Mouse (Mus musculus): Measurements from ENCODE around the gene Palm. TPM values are rescaled to one million over a fixed set of nuclear protein-coding genes. Genes with fewer than 3 reads are reported as not detected.

The Palm gene
- total RNA-seq, 2 experiments from 2014 or later = 44.3 to 45.7 TPM

DNA sequence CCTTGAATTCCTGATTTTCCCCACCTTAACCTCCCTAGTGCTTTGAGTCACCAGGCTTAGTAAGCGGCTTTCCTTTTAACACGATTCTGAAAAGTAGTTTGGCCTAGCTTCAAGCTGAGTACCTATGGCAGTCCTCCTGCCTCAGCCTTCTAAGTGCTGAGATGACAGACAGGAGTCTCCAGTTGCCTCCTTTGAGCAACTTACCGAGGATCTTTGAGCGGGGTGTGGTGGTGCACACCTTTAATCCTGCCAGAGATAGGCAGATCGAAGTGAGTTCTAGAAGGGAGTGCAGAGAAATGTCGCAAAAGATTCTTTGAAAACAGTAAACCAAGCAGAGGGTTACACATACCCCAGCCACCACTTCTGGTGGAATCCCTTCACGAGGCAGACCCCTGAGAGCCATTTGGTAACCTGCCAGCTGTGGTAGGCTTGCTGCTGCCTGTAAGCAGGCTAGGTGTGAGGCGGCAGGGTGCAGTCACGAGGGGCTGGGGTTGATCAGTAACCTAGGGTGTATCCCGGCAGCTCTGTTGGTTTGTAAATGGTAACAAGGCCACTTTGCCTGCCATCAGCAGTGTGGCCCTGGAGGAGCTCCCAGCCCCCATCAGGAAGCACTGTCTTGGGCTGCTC is 62.3 kb downstream of the Palm start:
- peak; percentile 43 to 49 for DNase-seq

DNA sequence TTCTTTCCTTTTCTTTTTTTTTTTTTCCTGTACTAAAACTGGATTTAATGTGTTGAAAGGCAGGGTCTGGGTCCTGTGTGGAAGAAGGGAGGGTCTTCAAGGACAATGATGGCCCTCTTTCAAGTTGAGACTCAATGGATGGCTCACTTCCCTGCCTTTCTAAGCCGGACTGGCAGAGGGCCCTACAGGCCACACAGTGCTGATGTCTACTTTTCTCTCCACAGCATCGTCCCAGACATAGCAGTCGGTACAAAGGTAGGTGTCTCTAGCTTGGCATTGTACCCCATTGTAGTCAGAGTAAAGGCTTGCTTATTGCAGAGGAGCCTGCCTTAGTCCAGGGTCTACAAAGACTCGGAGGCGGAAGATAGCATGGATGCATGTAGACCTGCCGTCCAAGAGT is 62.9 kb downstream of the Palm start:
- DNase-seq = peak in 1 of 2 experiments; percentile 20

DNA sequence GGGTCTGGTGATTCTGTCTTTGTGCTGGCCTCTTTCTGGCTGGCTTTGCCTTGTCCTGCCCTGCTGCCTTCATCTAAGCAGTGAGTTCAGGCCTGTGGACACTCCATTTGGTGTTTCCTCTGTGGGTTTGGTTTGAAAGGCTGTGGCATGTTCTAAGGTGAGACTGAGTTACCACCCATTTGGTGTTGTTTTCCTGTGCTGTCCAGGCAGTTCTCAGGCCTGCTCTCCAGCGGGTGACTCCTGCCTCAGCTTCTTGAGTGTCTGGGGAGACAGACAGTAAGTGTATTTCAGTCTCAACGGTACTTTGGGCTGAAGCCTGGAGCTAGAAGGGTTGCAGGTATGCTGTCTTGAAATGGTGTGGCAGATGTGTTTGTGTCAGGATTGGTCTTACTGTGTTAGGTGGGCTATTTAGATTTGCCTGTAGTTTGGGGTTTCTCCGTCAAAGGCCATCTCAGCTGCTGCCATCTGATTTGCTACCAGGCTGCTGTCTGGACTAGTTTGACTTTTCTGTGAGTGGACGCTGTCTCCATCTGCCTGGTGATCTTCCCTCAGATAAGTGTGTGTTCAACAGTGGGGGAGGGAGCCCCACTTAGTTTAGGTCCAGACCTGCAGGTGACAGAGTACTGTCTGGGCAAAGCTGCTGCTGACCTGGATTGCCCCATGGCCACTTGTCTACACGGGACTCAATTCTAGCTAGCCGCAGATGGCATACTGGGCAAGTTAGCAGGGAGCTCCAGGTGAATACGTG is 63.5 kb downstream of the Palm start:
- no peak for DNase-seq

DNA sequence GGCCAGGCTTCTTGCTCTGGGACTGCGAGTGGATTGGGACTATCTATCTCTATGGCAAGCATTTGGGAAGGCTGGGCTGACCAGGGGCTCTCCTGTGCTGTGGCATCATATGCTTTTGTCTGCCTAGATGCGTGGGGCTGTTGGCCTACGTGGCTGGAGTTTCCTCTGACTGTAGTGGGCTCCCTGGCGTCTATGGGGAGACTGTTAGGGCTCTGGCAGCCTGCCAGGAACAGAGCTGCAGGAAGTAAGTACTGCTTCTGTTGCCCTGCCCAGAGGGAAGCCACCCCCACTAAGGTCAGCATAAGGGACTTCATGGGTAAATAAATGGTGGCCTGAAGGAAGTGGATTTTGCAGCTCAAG is 64.1 kb downstream of the Palm start:
- peak; percentile 73 to 86 for DNase-seq

DNA sequence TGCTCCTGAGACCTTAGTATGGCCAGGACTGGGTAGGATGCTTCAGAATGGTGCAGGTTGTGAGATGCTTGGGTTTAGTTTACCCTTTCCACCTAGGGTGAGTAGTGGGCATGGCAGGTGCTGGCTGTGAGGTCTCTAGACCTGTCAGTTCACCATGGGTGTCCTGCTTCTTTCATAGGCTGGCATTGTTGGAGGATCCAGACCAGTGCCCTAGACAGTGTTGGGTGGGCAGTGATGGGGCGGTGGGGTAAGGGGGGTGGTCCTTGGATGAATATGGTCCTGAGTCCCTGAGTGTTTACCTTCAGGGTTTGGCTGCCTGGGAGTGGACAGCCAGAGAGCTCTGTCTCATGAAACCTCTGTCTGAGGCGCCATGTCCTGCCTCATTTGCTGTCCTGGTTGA is 64.5 kb downstream of the Palm start:
- DNase-seq = no peak

DNA sequence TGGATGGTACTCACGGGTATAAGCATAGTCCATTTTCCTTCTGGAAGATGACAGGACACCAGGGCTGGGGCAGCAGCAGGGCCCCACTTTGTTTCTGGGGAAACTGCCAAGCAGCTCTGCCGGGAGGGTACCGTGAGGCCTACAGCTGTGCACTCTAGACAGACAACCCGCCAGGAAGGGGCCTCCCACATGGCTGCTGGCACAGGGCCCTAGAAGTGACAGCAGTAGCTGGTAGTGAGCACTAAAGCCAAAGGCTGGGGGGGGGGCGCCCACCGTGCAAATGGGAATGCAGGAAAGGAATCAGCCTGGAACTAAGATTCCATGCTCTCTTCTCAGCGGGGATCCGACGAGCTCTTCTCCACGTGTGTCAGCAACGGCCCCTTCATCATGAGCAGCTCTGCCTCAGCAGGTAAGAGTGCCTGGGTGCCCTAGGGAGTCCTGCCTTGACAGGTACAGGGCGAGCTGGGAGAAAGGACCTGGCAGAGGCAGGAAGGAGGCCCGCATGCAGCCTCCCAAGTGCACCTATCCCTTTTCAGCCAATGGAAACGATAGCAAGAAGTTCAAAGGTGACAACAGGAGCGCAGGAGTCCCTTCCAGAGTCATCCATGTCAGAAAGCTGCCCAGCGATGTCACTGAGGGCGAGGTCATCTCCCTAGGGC is 65.2 kb downstream of the Palm start:
- DNase-seq = peak; percentile 77 to 81

DNA sequence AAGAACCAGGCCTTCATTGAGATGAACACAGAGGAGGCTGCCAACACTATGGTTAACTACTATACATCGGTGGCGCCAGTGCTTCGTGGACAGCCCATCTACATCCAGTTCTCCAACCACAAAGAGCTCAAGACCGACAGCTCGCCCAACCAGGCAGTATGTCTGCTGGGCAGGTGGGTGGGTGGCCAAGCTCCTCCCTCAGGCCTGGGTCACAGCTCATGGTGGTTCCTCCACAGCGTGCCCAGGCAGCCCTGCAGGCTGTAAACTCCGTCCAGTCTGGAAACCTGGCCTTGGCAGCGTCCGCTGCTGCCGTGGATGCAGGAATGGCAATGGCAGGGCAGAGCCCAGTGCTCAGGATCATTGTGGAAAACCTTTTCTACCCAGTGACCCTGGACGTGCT is 65.7 kb downstream of the Palm start:
- no peak for DNase-seq

DNA sequence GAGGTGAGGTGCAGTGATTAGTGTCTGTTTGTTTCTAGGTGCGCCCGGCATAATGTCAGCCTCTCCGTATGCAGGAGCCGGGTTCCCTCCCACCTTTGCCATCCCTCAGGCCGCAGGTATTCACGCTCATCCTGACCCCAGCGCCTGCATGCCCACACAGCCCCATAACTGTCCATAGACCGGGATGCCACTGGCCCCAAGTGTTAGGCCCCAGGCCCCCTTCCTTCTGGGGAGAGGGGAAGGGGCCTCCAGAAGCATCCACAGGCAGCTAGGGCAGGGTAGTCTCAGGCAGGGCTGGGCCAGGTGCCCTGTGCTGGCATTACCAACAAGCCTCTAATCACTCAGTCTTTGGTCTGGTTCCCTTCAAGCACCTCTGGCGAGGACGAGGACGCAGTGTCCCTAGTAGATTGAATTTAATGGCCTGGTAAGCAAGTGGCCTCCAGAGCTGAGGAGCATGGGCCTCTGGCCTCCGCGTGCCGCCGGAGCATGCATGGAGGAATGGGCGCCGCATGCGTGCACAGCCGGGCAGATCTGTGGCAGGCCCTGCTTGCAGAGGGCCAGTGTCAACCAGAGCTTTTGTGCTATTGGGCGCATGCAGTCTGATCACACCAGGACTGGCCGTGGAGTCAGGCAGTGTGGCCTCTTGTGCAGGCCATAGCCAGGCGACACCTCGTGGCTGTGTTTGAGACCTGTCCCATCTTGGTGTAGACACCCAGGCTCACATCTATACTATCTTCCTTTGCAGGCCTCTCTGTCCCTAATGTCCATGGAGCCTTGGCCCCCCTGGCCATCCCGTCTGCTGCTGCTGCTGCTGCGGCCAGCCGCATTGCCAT is 66.9 kb downstream of the Palm start:
- no peak for DNase-seq

DNA sequence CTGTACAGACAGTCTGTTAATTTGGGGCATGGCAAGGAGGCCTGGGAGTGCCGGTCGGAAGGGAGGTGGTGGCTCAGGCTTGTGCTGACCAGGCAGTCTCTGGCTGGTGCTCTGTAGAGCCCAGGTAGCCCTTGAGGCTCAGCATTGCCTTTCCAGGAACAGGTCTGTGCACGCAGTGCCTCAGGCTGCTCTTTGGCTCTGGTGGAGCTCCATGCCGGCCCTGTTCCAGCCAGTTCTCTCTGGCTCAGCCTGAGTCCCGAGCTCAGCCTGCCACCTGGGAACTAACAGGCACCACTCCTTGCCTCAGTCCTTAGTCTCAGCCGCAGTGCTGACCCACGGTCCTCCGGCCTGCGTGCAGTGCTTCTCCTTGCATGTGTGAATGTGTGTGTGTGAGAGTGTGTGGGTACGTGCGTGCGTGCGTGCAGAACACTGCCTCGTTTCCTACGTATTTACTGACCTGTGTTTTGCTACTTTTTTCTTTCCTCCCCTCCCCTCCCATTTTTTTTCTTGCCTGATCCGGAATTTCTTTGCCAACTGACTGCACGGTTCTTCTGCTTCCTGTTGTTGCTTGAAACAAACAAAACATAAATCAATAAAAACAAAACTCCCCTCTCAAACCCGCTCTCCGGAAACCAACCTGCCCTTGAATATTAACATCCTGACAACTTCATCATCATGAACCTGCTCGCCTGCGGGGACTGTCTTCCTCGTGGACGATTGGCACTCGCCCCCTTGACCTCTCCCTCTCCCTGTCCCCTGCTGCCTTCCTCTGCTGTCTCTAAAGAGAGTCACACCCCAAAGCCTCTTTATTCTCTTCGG is 68.1 kb downstream of the Palm start:
- DNase-seq = no peak

DNA sequence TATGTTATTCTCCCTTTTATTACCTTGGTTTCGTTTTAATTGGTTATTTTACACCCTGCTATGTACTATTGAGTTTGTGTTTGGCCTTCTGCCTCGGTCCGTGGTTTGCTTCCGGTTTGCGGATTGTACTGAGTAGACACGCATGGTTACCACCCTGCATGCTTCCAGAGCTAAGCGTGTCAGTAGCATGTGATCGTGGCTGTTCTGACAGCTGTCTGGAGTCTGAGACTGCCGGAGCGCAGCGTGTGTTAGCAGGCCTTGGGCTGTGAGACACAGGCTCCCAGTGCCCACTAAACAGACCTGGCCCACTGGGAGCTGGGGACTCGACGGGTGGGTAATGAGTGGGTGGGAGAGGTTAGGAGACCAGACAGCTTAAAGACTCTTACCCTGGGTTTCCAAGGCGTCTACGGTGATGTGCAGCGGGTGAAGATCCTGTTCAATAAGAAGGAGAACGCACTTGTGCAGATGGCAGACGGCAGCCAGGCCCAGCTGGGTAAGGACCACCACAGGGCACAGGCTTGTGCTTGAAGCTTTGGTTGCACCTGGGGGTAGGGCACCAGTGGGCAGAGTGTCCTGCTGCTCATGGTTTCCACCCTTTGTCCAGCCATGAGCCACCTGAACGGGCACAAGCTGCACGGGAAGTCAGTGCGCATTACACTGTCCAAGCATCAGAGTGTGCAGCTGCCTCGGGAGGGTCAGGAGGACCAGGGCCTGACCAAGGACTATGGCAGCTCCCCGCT is 68.8 kb downstream of the Palm start:
- DNase-seq = no peak

DNA sequence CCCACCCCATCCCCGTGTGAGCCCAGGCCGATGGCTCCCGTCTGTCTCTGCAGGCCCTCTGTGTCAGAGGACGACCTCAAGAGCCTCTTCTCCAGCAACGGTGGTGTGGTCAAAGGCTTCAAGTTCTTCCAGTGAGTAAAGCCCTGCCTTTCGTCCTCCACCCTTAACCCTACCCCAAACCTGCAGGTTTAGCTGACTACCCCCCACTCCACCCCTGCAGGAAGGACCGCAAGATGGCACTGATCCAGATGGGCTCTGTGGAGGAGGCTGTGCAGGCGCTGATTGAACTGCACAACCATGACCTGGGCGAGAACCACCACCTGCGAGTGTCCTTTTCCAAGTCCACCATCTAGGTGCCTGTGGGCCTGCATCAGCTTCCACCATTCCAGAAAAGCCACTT is 69.6 kb downstream of the Palm start:
- no peak for DNase-seq

DNA sequence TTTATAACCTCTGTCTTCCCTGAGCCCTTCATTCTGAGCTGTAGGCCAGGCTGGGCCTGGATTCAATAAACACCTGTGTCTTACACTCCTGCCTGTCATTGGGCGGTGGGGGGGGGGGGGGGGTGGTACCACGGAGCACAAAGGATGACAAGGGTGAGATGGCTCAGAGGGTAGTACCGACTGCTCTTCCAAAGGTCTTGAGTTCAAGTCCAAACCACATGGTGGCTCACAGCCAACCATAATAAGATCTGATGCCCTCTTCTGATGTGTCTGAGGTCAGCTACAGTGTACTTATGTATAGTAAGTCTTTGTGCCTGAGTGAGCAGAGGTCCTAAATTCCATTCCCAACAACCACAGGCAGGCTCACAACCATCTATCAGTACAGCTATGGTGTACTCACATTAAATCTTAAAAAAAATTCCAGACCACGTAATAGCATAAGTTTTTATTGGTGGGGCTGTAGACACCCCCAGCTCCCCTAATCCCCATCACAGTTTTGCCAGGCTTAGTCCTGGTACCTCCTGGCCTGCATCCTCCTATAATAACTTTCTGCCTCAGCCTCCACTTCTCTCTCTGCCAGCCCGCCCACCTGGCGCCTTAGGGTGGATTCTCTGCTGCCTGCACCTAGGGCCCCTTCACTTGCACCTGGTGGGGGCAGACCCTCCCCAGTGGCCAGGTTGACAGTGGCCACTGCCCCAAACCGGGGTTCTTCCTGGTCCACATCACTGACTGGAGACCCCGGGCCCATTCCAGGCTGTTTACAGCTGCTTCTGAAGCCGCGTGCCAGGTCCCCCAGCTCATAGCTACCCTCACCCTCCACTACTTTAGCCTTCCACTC is 71.2 kb downstream of the Palm start:
- no peak for DNase-seq

DNA sequence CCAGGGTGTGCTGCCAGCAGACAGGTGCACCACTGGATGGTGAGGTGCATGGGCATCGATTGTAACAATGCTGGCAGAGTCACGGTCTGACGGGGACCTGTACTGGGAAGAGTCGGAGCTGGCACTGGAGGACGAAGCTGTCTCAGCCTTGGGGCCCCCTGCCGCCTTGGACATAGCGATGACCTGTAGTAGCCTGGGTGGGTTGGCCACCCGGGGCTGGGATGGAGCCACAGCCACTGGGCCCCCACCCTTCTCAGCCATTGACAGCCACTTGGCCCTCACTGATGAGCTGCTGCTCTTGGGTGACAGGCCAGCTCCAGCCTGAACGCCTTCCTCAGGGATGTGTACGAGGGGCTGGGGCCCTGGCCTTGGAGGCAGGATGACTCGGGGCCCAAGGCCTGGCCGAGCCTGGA is 71.8 kb downstream of the Palm start:
- no peak for DNase-seq

DNA sequence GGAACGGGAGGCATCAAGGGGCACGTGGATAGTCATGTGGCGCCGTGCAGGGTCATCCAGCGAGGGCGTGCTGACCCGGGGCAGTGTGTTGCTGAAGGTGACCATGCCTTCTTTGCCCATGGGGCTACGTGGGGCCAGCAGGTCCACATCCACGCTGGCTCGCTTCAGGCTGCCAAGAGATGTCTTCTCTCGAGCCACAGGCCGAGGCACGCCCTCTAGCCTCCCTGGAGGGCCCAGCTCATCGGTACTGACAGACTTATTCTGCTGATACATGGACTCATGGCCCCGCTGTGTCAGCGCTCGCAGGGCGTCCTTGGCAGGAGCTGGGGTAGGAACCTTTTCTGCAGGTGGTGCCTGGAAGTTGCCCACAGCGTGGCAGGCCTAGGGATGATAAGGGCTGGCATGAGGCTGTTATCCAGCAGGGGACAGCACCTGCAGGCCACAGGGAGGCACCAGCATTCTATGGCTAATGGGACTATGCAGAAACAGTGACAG is 72.5 kb downstream of the Palm start:
- DNase-seq = peak in 1 of 2 experiments; percentile 57

DNA sequence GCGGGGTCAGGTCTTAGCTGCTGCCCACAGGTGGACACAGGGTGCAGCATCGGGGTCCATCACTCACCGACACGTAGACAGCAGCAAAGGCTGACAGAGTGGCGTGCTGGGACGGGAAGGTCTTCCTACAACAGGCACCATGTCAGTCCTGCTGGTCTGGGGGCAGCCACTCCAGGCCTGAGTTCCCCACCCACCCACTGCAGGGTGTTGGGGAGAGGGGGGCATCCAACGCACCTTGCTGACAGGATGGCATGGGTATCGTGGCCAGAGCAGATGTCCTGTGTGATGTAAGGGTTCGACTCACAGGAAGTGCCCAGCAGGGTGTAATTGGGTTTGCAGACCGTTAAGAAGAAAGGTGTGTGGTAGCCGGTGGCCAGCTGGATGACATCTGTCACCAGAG is 73.2 kb downstream of the Palm start:
- no peak for DNase-seq
